9 mouse cellular contexts compared by ENCODE assay signal in the genomic region with DNA sequence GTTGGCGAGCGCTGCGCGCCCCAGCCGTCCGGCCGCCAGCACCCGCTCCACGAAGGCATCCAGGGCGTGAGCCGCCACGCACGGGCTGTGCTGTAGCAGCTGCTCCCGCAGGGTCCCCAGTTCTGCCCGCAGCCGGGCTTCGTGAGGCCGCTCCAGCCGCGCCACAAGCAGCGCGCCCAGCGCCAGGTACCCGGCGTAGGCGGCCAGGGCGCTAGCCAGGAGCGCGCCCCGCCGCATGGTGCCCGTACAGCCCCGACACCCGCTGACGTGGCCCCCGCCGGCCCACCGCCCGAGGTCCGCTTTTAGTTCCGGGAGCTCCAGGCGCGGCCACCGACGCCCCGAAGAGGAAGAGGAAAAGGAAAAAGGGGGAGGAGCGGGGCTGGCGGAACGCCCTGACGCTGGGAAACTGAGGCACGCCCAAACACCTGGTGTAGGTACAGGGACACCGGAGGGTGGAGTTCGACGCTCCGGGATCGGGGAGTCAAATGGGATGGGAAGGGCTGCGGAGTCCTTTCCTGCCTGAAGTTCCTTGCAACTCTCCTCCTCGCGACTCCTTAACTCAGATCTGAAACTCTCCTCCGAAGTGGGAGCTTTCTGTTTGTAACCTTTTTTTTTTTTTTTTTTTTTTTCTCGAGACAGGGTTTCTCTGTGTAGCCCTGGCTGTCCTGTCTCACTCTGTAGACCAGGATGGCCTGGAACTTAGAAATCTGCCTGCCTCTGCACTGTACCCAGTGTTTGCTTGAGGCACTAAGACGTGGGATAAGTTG. TPM values are rescaled to one million over a fixed set of nuclear protein-coding genes. Genes with fewer than 3 reads are reported as not detected.
DNase-seq lines count a peak whose midpoint lies in the region; ATAC-seq and TF ChIP-seq lines count a peak whose summit lies in the region.
"Had no signal": no experiment of that assay in that cellular context is flagged by ENCODE, and none has a peak within 500 bp of the region (broad histone marks: within the 10 kb centered on the region; RNA-seq: fewer than 3 reads in every experiment).

A gene (minus strand): TSS at position 269 of the 767 bp plus-strand sequence.

- peak within 1 kb of the TSS; percentile 58; the same call in 1 of the 2 replicates for H3K27ac ChIP-seq in bone marrow, adult 2 months (ENCODE audit: control insufficient read depth, insufficient read depth, low read depth, low read length, poor library complexity)
- no peak within 1 kb of the TSS for H3K27ac ChIP-seq in intestine, embryonic 15.5 days
- no peak within 1 kb of the TSS for H3K27ac ChIP-seq in lung, embryonic 14.5 days (ENCODE audit: low read depth)

- WGBS in bone marrow, adult 2 months: under 1% methylated on average over 62 of the region's 62 CpGs
- WGBS in intestine, embryonic 15.5 days: 1% methylated on average over 62 of the region's 62 CpGs
- WGBS in lung, embryonic 14.5 days: 1% methylated on average over 60 of the region's 62 CpGs

- peak within 1 kb of the TSS; percentile 77 for H3K9ac ChIP-seq in intestine, embryonic 15.5 days
- H3K9ac ChIP-seq in lung, embryonic 14.5 days: peak within 1 kb of the TSS; percentile 71

- peak within 1 kb of the TSS; percentile 92 for H3K4me3 ChIP-seq in bone marrow, adult 2 months (replicated peaks; ENCODE audit: control insufficient read depth, low read depth, low read length)
- H3K4me3 ChIP-seq in intestine, embryonic 15.5 days (replicated peaks): peak within 1 kb of the TSS; percentile 63
- peak within 1 kb of the TSS; percentile 59 for H3K4me3 ChIP-seq in lung, embryonic 14.5 days (ENCODE audit: low read depth, low read length)
- H3K4me3 ChIP-seq: myocyte had no signal

- peaks cover 4% of the 10 kb centered on the region for H3K27me3 ChIP-seq in intestine, embryonic 15.5 days (replicated peaks)
- H3K27me3 ChIP-seq in lung, embryonic 14.5 days (ENCODE audit: insufficient read depth, low read length): peaks cover 15% of the 10 kb centered on the region

- ATAC-seq in intestine, embryonic 15.5 days: peak; percentile 69
- ATAC-seq in lung, embryonic 14.5 days (ENCODE audit: insufficient read depth): 0 out of 2 replicates have a peak, but pooled peaks have one; percentile 19

- no peaks in the 10 kb centered on the region for H3K36me3 ChIP-seq in intestine, embryonic 15.5 days
- H3K36me3 ChIP-seq in lung, embryonic 14.5 days (ENCODE audit: insufficient read depth): no peaks in the 10 kb centered on the region

- TF ChIP-seq CTCF in bone marrow, adult 2 months (IDR thresholded peaks at IDR 0.05; ENCODE audit: control insufficient read depth, insufficient read depth, low read length): no peak
- TF ChIP-seq CTCF in lung, embryonic 14.5 days (IDR thresholded peaks at IDR 0.05; ENCODE audit: low read depth): no peak

- H3K4me2 ChIP-seq in intestine, embryonic 15.5 days (replicated peaks): peak within 1 kb of the TSS; percentile 98
- H3K4me2 ChIP-seq in lung, embryonic 14.5 days: peak within 1 kb of the TSS; percentile 97

- TF ChIP-seq POLR2A in bone marrow, adult 2 months (IDR thresholded peaks at IDR 0.05; ENCODE audit: borderline replicate concordance, control insufficient read depth, low read depth, low read length): no peak; the same call in 1 of the 2 replicates

- H3K9me3 ChIP-seq in intestine, embryonic 15.5 days: no peaks in the 10 kb centered on the region
- H3K9me3 ChIP-seq in lung, embryonic 14.5 days (ENCODE audit: low read depth, low read length): no peaks in the 10 kb centered on the region

- peak; percentile 25 for DNase-seq in ovary, postnatal 14 days (ENCODE audit: low spot score)
- no peak for DNase-seq in ovary, postnatal 10 days (ENCODE audit: low spot score)
- peak; percentile 82 to 85 for DNase-seq in heart, adult 18-20 months
- peak; percentile 47 for DNase-seq in lung, embryonic 14.5 days
- peak; percentile 33 for DNase-seq in retina, embryonic 14.5 days (ENCODE audit: low spot score)
- DNase-seq in T-cell, adult 2 months (ENCODE audit: low spot score): no peak

- no peaks in the 10 kb centered on the region; the same call in 1 of the 2 replicates for H3K4me1 ChIP-seq in bone marrow, adult 2 months (ENCODE audit: control insufficient read depth, insufficient read depth, low read length)
- 0 out of 2 replicates have a peak, but pooled peaks cover 3% of the 10 kb centered on the region for H3K4me1 ChIP-seq in intestine, embryonic 15.5 days (replicated peaks)
- H3K4me1 ChIP-seq in lung, embryonic 14.5 days (ENCODE audit: insufficient read depth): no peaks in the 10 kb centered on the region

RNA-seq across cellular contexts. Expression of the gene that starts here (rescaled TPM):
- 3.5 and 8.8 TPM in 2 replicates for polyA plus RNA-seq in bone marrow, adult 2 months (2011; ENCODE audit: insufficient read depth, insufficient read length, low replicate concordance, missing spikeins)
- total RNA-seq in heart, adult 18-20 months (2021): 1 to 10 TPM; 2.7 to 2.9 TPM
- polyA plus RNA-seq in intestine, embryonic 15.5 days (2015; fragmentation: Nextera tagmentation; extraction: Ambion mirVana): 1.9 and 2.2 TPM in 2 replicates
- polyA plus RNA-seq in lung, embryonic 14.5 days (2014; fragmentation: Nextera tagmentation; extraction: Ambion mirVana): 0.84 and 1.1 TPM in 2 replicates

Comparison
In these comparisons a context has a peak if more than half of its experiments do, and no peak if none do; other contexts are left out.
1. DNase-seq: peak in ovary, postnatal 14 days (single experiment), heart, adult 18-20 months (2 of 2), lung, embryonic 14.5 days (single experiment) and retina, embryonic 14.5 days (single experiment); none in ovary, postnatal 10 days (single experiment) and T-cell, adult 2 months (single experiment).
2. Peak in every context shown above with its lines, with median percentiles within 50 percentile points of each other: H3K4me3 ChIP-seq.